ENCODE assay signal across 9 mouse cellular contexts in the genomic region with DNA sequence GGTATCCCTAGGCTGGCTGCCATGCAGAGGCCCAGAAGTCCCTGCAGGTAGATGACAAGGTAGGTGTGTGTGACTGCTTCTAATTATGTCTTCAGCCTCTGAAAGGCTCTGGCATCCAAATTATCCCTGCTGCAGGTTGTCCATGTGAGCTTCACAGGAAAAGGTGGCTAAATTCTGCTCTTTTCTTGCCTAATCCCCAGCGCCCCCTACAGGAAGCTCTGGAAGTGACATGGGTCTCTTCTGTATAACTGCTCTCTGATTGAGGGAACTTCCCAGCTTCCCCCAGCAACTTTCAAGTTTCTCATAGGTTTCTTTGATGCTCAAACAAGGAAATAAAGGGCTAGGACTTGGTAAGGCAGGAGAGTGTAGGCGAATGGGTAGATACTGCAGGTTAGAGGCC. TPM values are rescaled to one million over a fixed set of nuclear protein-coding genes. Genes with fewer than 3 reads are reported as not detected.
DNase-seq lines count a peak whose midpoint lies in the region; ATAC-seq and TF ChIP-seq lines count a peak whose summit lies in the region.
"Had no signal": no experiment of that assay in that cellular context is flagged by ENCODE, and none has a peak within 500 bp of the region (broad histone marks: within the 10 kb centered on the region; RNA-seq: fewer than 3 reads in every experiment).

No protein-coding gene starts in this region.

- WGBS in forebrain, postnatal 0 days = 34% methylated on average over 2 of the region's 2 CpGs
- WGBS in forebrain, embryonic 13.5 days = 34% methylated on average over 2 of the region's 2 CpGs
- WGBS in lung, embryonic 16.5 days = 36% methylated on average over 2 of the region's 2 CpGs

- no peak overlapping the region for H3K9ac ChIP-seq in forebrain, postnatal 0 days
- no peak overlapping the region for H3K9ac ChIP-seq in forebrain, embryonic 13.5 days
- H3K9ac ChIP-seq in lung, embryonic 16.5 days (ENCODE audit: low read length) = no peak overlapping the region
- H3K9ac ChIP-seq: limb, embryonic 12.5 days had no signal

- peak; percentile 75 for DNase-seq in forebrain, postnatal 0 days
- peak; percentile 88 to 89 for DNase-seq in B cell, adult 2 months
- DNase-seq in adrenal gland, postnatal 10 days = peak; percentile 86
- peak; percentile 29 for DNase-seq in embryo, embryonic 11.5 days (ENCODE audit: low read depth, low spot score)
- peak; percentile 88 for DNase-seq in kidney, postnatal 10 days
- DNase-seq in right cerebral cortex, postnatal 4 days = peak; percentile 89

- peak; percentile 27; the same call in 1 of the 2 replicates for ATAC-seq in forebrain, postnatal 0 days
- ATAC-seq in forebrain, embryonic 13.5 days = no peak
- ATAC-seq in lung, embryonic 16.5 days (ENCODE audit: low read depth) = 0 out of 2 replicates have a peak, but pooled peaks have one; percentile 17

- no peaks in the 10 kb centered on the region for H3K9me3 ChIP-seq in forebrain, postnatal 0 days (ENCODE audit: low read length)
- H3K9me3 ChIP-seq in forebrain, embryonic 13.5 days (replicated peaks) = no peaks in the 10 kb centered on the region
- H3K9me3 ChIP-seq in lung, embryonic 16.5 days (ENCODE audit: control insufficient read depth, low read length) = no peaks in the 10 kb centered on the region
- H3K9me3 ChIP-seq: limb, embryonic 12.5 days had no signal

- H3K4me1 ChIP-seq in forebrain, postnatal 0 days (ENCODE audit: insufficient read depth) = no peaks in the 10 kb centered on the region
- H3K4me1 ChIP-seq in forebrain, embryonic 13.5 days = no peaks in the 10 kb centered on the region
- no peaks in the 10 kb centered on the region for H3K4me1 ChIP-seq in lung, embryonic 16.5 days (replicated peaks; ENCODE audit: control insufficient read depth, insufficient read depth, low read length)
- H3K4me1 ChIP-seq: limb, embryonic 12.5 days had no signal

- H3K27ac ChIP-seq in forebrain, postnatal 0 days (ENCODE audit: low read depth, low read length) = no peak overlapping the region
- H3K27ac ChIP-seq in forebrain, embryonic 13.5 days = no peak overlapping the region
- H3K27ac ChIP-seq in lung, embryonic 16.5 days (ENCODE audit: low read length) = no peak overlapping the region
- H3K27ac ChIP-seq: limb, embryonic 12.5 days had no signal

- H3K27me3 ChIP-seq in forebrain, postnatal 0 days (ENCODE audit: insufficient read depth, low read length) = no peaks in the 10 kb centered on the region
- H3K27me3 ChIP-seq in forebrain, embryonic 13.5 days = no peaks in the 10 kb centered on the region
- no peaks in the 10 kb centered on the region for H3K27me3 ChIP-seq in lung, embryonic 16.5 days (ENCODE audit: control insufficient read depth, insufficient read depth, low read depth, low read length)
- H3K27me3 ChIP-seq: limb, embryonic 12.5 days had no signal

- peak; percentile 81 for TF ChIP-seq CTCF in forebrain, postnatal 0 days (IDR thresholded peaks at IDR 0.05; ENCODE audit: low read depth)

- H3K4me3 ChIP-seq in forebrain, postnatal 0 days (ENCODE audit: low read depth, low read length) = no peak overlapping the region
- no peak overlapping the region for H3K4me3 ChIP-seq in forebrain, embryonic 13.5 days
- H3K4me3 ChIP-seq in lung, embryonic 16.5 days (ENCODE audit: low read length) = no peak overlapping the region
- H3K4me3 ChIP-seq: limb, embryonic 12.5 days had no signal

- H3K36me3 ChIP-seq in forebrain, postnatal 0 days (ENCODE audit: insufficient read depth) = peaks cover 87% of the 10 kb centered on the region
- peaks cover 98% of the 10 kb centered on the region for H3K36me3 ChIP-seq in forebrain, embryonic 13.5 days (ENCODE audit: poor library complexity, severe bottlenecking)
- H3K36me3 ChIP-seq in lung, embryonic 16.5 days (ENCODE audit: control insufficient read depth, insufficient read depth, low read length) = peaks cover 43% of the 10 kb centered on the region

- H3K4me2 ChIP-seq in forebrain, postnatal 0 days (ENCODE audit: low read depth) = no peak overlapping the region
- no peak overlapping the region for H3K4me2 ChIP-seq in forebrain, embryonic 13.5 days
- no peak overlapping the region for H3K4me2 ChIP-seq in lung, embryonic 16.5 days (ENCODE audit: low read depth, low read length)
- H3K4me2 ChIP-seq: limb, embryonic 12.5 days had no signal

RNA-seq across cellular contexts. Expression of a gene that starts 21.1 kb away (rescaled TPM):
- total RNA-seq in forebrain, postnatal 0 days (2014; rRNA removed) = 52.8 and 62.5 TPM in 2 replicates
- polyA plus RNA-seq in forebrain, postnatal 0 days (2015; fragmentation: Nextera tagmentation; extraction: Ambion mirVana) = 105 and 113 TPM in 2 replicates
- polyA plus RNA-seq in forebrain, embryonic 13.5 days (2015; fragmentation: Nextera tagmentation; extraction: Ambion mirVana) = 85.7 and 86.0 TPM in 2 replicates
- total RNA-seq in adrenal gland, postnatal 10 days (2021) = 10 to 100 TPM; 15.5 to 19.1 TPM
- 64.5 and 65.1 TPM in 2 replicates for polyA plus RNA-seq in lung, embryonic 16.5 days (2015; fragmentation: Nextera tagmentation; extraction: Ambion mirVana)

RNA-seq across cellular contexts. Expression of a gene that starts 31.6 kb away (rescaled TPM):
- 88.9 and 118 TPM in 2 replicates for total RNA-seq in forebrain, postnatal 0 days (2014; rRNA removed)
- 178 and 273 TPM in 2 replicates for polyA plus RNA-seq in forebrain, postnatal 0 days (2015; fragmentation: Nextera tagmentation; extraction: Ambion mirVana)
- 60.6 and 74.9 TPM in 2 replicates for polyA plus RNA-seq in forebrain, embryonic 13.5 days (2015; fragmentation: Nextera tagmentation; extraction: Ambion mirVana)
- 10 to 100 TPM; 16.9 to 27.9 TPM for total RNA-seq in adrenal gland, postnatal 10 days (2021)
- polyA plus RNA-seq in lung, embryonic 16.5 days (2015; fragmentation: Nextera tagmentation; extraction: Ambion mirVana) = 10.0 and 10.7 TPM in 2 replicates

RNA-seq across cellular contexts. Expression of a gene that starts 32.8 kb away (rescaled TPM):
- 354 and 357 TPM in 2 replicates for total RNA-seq in forebrain, postnatal 0 days (2014; rRNA removed)
- polyA plus RNA-seq in forebrain, postnatal 0 days (2015; fragmentation: Nextera tagmentation; extraction: Ambion mirVana) = 234 and 251 TPM in 2 replicates
- 202 and 211 TPM in 2 replicates for polyA plus RNA-seq in forebrain, embryonic 13.5 days (2015; fragmentation: Nextera tagmentation; extraction: Ambion mirVana)
- 1,000 to 10,000 TPM; 2,299 to 2,557 TPM for total RNA-seq in adrenal gland, postnatal 10 days (2021)
- polyA plus RNA-seq in lung, embryonic 16.5 days (2015; fragmentation: Nextera tagmentation; extraction: Ambion mirVana) = 171 and 180 TPM in 2 replicates

RNA-seq across cellular contexts. Expression of a gene that starts 33.2 kb away (rescaled TPM):
- 41.5 and 48.5 TPM in 2 replicates for total RNA-seq in forebrain, postnatal 0 days (2014; rRNA removed)
- polyA plus RNA-seq in forebrain, postnatal 0 days (2015; fragmentation: Nextera tagmentation; extraction: Ambion mirVana) = 107 and 112 TPM in 2 replicates
- 159 and 177 TPM in 2 replicates for polyA plus RNA-seq in forebrain, embryonic 13.5 days (2015; fragmentation: Nextera tagmentation; extraction: Ambion mirVana)
- 10 to 100 TPM; 58.8 to 62.9 TPM for total RNA-seq in adrenal gland, postnatal 10 days (2021)
- 146 and 148 TPM in 2 replicates for polyA plus RNA-seq in lung, embryonic 16.5 days (2015; fragmentation: Nextera tagmentation; extraction: Ambion mirVana)

RNA-seq across cellular contexts. Expression of a gene that starts 46.3 kb away (rescaled TPM):
- total RNA-seq in forebrain, postnatal 0 days (2014; rRNA removed) = 9.2 and 13.0 TPM in 2 replicates
- polyA plus RNA-seq in forebrain, postnatal 0 days (2015; fragmentation: Nextera tagmentation; extraction: Ambion mirVana) = 11.4 TPM in 2 replicates
- polyA plus RNA-seq in forebrain, embryonic 13.5 days (2015; fragmentation: Nextera tagmentation; extraction: Ambion mirVana) = 19.1 and 21.7 TPM in 2 replicates
- total RNA-seq in adrenal gland, postnatal 10 days (2021) = 100 to 1,000 TPM; 108 to 183 TPM
- 32.3 and 36.0 TPM in 2 replicates for polyA plus RNA-seq in lung, embryonic 16.5 days (2015; fragmentation: Nextera tagmentation; extraction: Ambion mirVana)

Comparison
In these comparisons a context has a peak if more than half of its experiments do, and no peak if none do; other contexts are left out.
1. DNase-seq: peak in every context shown above with its lines; median percentile 89 in right cerebral cortex, postnatal 4 days; 88 in B cell, adult 2 months; 88 in kidney, postnatal 10 days; 86 in adrenal gland, postnatal 10 days; 75 in forebrain, postnatal 0 days; 29 in embryo, embryonic 11.5 days.